Mouse (Mus musculus) 416B (cell line): ENCODE results near the gene Pappa.

ENCODE experiments used
- DNase-seq: peaks from one replicate; pipeline ENCODE4 v3.0.0; 2011; ENCODE audit warnings: low read depth

Pappa gene

DNA sequence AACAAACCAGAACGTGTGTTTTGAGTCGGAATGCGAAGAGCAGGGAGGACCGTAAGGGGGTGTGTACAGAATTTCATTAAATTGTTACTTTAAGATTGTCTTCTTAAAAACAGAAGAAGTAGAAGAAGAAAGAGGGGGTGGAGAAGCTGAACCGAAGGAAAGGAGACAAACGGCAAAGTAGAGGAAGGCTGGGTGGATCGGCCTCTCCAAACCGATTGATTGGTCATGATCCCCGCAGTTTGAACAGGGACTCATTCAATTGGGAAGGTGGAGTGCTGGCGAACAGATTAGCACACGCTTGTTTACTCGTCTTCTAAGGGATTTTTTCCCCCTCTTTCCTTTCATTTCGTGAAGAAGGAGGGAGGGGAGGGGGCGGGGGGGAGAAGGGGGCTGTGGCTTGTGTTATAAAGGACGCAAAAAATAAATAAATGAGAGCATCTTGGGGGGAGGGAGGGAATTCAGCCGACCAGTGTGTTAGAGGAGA lies at the start of gene Pappa:
Gene Pappa (plus strand): TSS at position 434 of the 484 bp plus-strand sequence.
- DNase-seq: no peak

- no peak for DNase-seq
Measured at GRCm38 (mm10) chr4:65077906-65078615, 45.9 kb upstream of the Pappa start.

DNA sequence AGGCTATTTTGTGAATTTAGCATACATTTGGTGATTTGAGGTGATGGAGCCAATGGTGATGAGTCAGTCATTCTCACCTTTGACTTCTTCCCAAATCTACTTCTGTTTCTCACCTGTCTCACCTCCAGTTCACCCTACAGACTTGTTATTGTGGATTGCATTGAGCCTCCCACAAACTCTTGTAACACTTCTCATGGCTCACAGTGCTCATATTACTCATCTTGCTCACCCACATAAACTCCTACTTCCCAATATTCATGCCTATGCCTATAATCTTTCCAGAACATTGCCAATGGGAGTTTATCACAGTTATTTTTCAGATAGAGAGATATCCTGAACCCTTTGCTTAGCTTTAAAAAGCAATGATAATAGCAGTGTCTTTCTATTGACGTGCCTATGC lies 37.1 kb upstream of the Pappa start:
- no peak for DNase-seq

- DNase-seq: no peak
Measured at GRCm38 (mm10) chr4:65087592-65087991, 36.4 kb upstream of the Pappa start.

DNA sequence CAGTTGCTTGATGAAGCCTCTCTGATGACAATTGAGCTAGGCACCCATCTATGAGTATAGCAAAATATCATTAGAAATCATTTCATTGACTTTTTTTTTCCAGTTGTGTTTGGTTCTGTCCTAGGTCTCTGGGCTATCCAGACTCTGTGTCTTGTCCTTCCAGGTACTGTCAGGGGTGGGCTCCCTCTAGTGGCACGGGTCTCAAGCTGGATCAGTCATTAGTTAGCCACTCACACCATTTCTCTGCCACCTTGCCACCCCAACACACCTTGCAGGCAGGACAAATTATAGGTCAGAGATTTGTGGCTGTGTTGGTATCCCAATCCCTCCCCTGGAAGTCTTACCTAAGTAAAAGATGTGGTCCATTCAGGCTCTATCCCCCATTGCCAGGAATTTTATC lies 31.8 kb upstream of the Pappa start:
- peak; percentile 3 for DNase-seq

GRCm38 (mm10) chr4:65120329-65120728 lies 3.6 kb upstream of the Pappa start:
- no peak for DNase-seq

- DNase-seq: no peak
Measured at GRCm38 (mm10) chr4:65122841-65123240, 1.1 kb upstream of the Pappa start.

DNA sequence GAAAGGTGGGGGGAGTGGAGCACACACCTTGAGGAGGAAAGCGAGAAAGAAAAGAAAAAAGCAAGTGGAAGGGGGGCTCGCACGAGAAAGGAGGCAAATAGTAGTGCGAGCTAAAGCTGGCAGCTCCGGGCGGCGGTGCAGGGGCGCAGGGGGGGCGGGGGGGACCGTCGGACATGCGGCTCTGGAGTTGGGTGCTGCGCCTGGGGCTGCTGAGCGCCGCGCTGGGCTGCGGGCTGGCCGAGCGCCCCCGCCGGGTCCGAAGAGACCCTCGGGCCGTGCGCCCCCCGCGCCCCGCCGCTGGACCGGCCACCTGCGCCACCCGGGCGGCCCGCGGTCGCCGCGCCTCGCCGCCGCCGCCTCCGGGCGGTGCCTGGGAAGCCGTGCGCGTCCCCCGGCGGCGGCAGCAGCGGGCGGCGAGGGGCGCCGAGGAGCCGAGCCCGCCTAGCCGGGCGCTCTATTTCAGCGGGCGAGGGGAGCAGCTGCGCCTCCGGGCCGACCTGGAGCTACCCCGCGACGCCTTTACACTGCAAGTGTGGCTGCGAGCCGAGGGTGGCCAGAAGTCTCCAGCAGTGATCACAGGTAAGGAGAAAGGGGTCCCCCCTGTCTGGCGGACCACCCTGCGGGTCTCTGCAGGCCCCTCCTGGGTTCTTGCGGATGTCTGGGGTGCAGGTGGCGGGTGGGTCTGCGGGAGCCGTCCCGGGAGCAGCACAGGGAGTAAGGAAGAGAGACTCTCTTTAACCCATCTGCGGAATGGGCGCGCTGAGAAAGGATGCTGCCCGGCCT lies 586 bp downstream of the Pappa start:
- DNase-seq: no peak

GRCm38 (mm10) chr4:65125341-65126332 lies 1.7 kb downstream of the Pappa start:
- DNase-seq: no peak

DNA sequence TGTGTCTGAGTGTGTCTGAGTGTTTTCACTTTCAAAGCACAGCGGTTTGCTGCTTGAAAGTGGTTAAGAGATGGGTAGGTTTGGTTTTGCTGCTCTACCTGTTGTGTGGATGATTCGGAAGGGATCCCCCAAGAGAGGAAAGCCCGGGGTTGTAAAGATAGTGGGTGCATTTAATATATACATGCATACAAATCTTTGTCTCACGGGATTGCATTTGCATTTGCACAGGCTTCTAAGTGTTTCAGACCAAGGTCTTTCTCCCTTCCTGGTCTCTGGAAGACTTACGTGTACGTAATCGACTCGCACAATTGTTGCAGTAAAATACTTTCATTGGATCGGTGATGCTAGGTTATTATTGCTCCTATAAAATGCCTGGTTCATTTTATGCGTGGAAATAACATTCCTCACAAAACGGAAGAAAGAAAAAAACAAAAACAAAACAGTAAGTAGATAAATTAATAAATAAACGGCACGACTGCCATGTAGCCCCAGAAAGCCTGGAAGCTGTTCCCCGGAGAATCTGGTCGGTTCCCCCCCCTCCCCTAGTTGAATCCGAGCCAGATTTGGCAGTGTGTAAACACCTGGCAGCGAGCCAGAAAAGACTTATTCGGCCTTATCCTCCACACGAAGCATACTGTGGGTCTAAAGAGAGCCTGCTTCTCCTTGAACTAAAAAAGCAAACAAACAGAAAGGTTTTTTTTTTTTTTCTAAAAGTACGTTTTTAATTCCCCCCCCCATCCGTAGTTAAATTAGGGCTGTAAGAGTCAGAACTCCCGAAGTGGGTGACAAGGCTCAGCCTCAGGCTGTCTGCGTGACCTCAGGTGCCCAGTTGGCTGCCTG lies 2.7 kb downstream of the Pappa start:
- DNase-seq: no peak

DNA sequence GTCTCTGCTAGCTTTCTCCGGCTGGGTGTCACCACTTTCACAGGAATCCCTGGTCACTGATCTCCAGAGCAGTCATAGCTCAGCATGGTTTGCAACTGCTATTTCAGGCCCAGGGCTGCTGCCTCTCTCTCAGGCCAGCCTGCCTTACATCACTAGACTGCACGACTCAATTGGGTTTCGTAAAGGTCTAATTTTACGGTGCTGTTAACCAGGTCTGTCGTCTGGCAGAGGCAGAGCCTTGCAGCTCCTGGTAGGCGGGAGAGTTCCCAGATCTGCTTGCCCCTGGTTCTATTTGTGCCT lies 3.3 kb downstream of the Pappa start:
- DNase-seq: no peak

DNA sequence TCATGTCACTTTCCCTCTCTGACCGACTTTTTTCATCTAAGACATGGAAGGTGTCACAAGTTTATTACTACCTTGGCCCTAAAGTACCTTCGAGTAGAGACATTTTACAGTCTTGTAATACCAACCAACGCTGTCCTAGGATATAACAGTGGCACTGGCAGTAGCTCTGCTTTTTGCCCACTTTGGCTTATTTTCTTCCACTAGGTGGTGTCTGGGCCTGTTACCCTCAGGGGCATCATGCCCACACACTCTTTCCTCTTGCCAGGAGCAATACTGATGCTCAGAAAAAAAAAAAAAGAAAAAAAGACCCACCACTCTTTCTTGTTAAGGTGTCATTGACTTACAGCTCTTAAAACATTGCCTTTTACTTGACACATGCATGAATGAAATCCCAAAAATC lies 8.7 kb downstream of the Pappa start:
- no peak for DNase-seq

GRCm38 (mm10) chr4:65134358-65134757 lies 10.4 kb downstream of the Pappa start:
- no peak for DNase-seq

DNA sequence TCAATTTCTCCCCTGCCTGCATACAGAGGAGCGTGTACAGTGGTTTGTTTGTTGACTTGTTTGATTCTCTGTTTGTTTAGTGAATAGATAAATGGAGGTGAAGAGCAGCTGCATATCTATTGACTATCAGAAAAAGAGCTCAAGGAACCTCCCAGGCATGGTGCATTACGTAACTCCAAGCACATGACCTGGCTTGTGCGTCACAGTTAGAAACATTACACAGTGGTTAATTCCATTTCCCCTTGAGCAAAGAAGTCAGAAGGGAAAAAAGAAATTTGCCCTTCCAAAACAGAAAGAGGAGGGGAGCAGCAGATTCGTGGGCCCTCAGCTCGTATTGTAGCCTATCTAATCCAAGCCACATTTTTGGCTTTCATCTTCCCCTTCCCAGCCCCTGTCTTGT lies 11.1 kb downstream of the Pappa start:
- DNase-seq: no peak

- DNase-seq: no peak
Measured at GRCm38 (mm10) chr4:65136541-65136940, 12.6 kb downstream of the Pappa start.

DNA sequence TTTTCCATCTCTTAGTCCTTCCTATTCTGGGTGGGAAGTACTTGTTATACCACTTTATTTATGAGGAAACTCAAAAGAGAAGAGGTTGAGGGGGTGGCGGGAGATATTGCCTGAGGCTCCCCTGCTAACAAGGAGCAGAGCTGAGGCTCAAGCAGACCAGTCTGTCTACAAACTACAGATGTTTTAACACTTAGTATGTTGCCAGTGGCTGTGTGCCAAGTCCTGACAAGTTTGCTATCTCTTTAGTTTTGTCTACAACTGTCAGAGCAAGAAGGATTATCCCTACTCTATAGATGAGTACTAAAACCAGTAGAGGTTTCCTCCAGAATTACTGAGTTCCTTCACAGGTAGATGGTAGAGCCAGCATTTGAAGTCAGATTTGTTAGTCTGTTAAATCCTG lies 23.0 kb downstream of the Pappa start:
- no peak for DNase-seq

- no peak for DNase-seq
Measured at GRCm38 (mm10) chr4:65153601-65154000, 29.6 kb downstream of the Pappa start.

DNA sequence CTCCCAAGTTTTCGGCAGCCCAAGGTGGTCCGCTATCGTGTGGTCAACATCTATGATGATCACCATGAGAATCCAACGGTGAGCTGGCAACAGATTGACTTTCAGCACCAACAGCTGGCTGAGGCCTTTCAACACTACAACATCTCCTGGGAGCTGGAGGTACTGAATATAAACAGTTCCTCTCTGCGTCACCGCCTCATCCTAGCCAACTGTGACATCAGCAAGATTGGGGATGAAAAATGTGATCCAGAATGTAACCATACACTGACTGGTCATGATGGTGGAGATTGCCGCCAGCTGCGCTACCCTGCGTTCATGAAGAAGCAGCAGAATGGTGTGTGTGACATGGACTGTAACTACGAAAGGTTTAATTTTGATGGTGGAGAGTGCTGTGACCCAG lies 32.3 kb downstream of the Pappa start:
- DNase-seq: no peak

- no peak for DNase-seq
Measured at GRCm38 (mm10) chr4:65158651-65159050, 34.7 kb downstream of the Pappa start.

- no peak for DNase-seq
Measured at GRCm38 (mm10) chr4:65159481-65159880, 35.5 kb downstream of the Pappa start.

- DNase-seq: no peak
Measured at GRCm38 (mm10) chr4:65163698-65164097, 39.7 kb downstream of the Pappa start.
